Mouse (Mus musculus) forebrain, postnatal 0 days (tissue): ENCODE measurements at regions not wholly inside any gene's neighbourhood (a gene's known extent, or its start where the extent isn't known, plus 50 kb on each side); places are given as distances from the start of the nearest gene placed in this dataset.

Experiments
- ATAC-seq: fragments of 200-750 bp; cut with Nextera tagmentation; 2 replicates; pipeline ENCODE4 v1.8.0; 2017; ENCODE audit warnings: mild to moderate bottlenecking, moderate library complexity
- DNase-seq: peaks from one replicate; pipeline ENCODE4 v3.0.0-alpha.2; 2015
- H3K27ac ChIP-seq: fragments of 300-500 bp; sonication (generic); 2 replicates; pipeline ENCODE4 v1.5.1; 2014; ENCODE audit warnings: low read depth, mild to moderate bottlenecking, antibody characterized with exemption, low read length, moderate library complexity, mixed read lengths
- H3K27me3 ChIP-seq: fragments of 300-500 bp; sonication (generic); 2 replicates; pipeline ENCODE4 v1.6.1; 2014; ENCODE audit warnings: mild to moderate bottlenecking, low read length, mixed read lengths; ENCODE audit not compliant: insufficient read depth
- H3K36me3 ChIP-seq: fragments of 300-500 bp; sonication (generic); 2 replicates; pipeline ENCODE4 v1.6.1; 2014; ENCODE audit warnings: mild to moderate bottlenecking, moderate library complexity; ENCODE audit not compliant: insufficient read depth
- H3K4me1 ChIP-seq: fragments of 300-500 bp; sonication (generic); 2 replicates; pipeline ENCODE4 v1.6.1; 2014; ENCODE audit warnings: antibody characterized with exemption; ENCODE audit not compliant: insufficient read depth
- H3K4me2 ChIP-seq: fragments of 300-500 bp; sonication (generic); 2 replicates; pipeline ENCODE4 v1.6.1; 2014; ENCODE audit warnings: low read depth, mild to moderate bottlenecking, moderate library complexity
- H3K4me3 ChIP-seq: fragments of 300-500 bp; sonication (generic); 2 replicates; pipeline ENCODE4 v1.5.1; 2014; ENCODE audit warnings: low read depth, low read length, mixed read lengths
- H3K9ac ChIP-seq: fragments of 300-500 bp; sonication (generic); 2 replicates; pipeline ENCODE4 v1.6.1; 2014; ENCODE audit warnings: mild to moderate bottlenecking
- H3K9me3 ChIP-seq: fragments of 300-500 bp; sonication (generic); 2 replicates; pipeline ENCODE4 v1.6.1; 2016; ENCODE audit warnings: low read length
- CTCF ChIP-seq: sonication (generic); IDR thresholded peaks from 2 replicates; pipeline ENCODE4 v1.5.1; 2016; ENCODE audit warnings: antibody characterized with exemption, control low read depth, low read depth
- WGBS: fragments of 180-500 bp; shearing (Covaris S2); extraction: QIAGEN DNeasy Blood & Tissue Kit; methylation state at CpG from one replicate; pipeline ENCODE4 v1.1.7; 2014; 5-methylcytosine and 5-hydroxymethylcytosine counted together

GRCm38 (mm10) chr11:63761561-63761960 lies 160.5 kb downstream of the Hs3st3b1 start:
- Histone ChIP-seq H3K9me3 (no peaks in the 10 kb centered on the region), H3K4me2 (no peak overlapping the region), H3K9ac (no peak overlapping the region), H3K27me3 (no peaks in the 10 kb centered on the region), H3K27ac (no peak overlapping the region), H3K36me3 (no peaks in the 10 kb centered on the region), H3K4me1 (no peaks in the 10 kb centered on the region), H3K4me3 (no peak overlapping the region)
- TF ChIP-seq CTCF, result no peak
- ATAC-seq, result no peak
- 82% methylated on average over 6 of the region's 6 CpGs for WGBS
- DNase-seq, result no peak

DNA sequence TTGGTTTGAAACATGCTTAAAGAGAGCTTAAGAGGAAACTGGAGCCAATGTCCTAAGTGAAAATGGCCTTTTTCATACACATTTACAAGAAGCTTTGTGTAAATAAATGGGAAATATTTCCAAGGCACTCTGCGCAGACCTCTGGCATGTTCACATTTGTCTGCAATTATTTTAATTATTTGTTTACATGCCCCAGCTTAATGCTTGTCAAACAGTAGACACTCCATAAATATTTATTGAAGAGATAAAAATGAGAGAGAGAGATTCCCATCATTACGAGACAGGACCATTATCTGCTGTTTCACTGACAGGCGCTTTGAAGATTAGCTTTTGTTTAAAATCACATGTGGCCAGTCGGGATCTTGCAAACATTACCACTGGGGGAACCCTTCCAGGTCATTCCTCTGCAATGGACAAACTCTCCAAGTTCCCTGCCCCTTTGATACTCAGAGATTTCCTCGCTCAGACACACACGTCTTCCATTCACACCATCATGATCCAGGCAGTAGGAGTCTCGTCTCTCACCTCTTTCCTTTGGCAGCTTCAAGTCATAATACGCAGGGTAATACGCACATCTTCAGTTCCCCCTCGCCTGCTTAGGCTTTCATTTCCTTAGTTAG lies 154.3 kb downstream of the Hs3st3b1 start:
- no peak overlapping the region for H3K9ac ChIP-seq
- WGBS, result 57% methylated on average over 10 of the region's 10 CpGs
- H3K9me3 ChIP-seq, result no peaks in the 10 kb centered on the region
- no peaks in the 10 kb centered on the region for H3K4me1 ChIP-seq
- TF ChIP-seq CTCF, result no peak
- ATAC-seq, result no peak
- DNase-seq, result no peak
- no peak overlapping the region for H3K27ac ChIP-seq
- no peak overlapping the region for H3K4me2 ChIP-seq
- H3K36me3 ChIP-seq, result no peaks in the 10 kb centered on the region
- no peaks in the 10 kb centered on the region for H3K27me3 ChIP-seq
- H3K4me3 ChIP-seq, result no peak overlapping the region

GRCm38 (mm10) chr11:63769738-63770137 lies 152.4 kb downstream of the Hs3st3b1 start:
- 100% methylated on average over 2 of the region's 2 CpGs for WGBS
- H3K4me3 ChIP-seq, result no peak overlapping the region
- 0 out of 2 replicates have a peak, but pooled peaks have one; percentile 4 for TF ChIP-seq CTCF

DNA sequence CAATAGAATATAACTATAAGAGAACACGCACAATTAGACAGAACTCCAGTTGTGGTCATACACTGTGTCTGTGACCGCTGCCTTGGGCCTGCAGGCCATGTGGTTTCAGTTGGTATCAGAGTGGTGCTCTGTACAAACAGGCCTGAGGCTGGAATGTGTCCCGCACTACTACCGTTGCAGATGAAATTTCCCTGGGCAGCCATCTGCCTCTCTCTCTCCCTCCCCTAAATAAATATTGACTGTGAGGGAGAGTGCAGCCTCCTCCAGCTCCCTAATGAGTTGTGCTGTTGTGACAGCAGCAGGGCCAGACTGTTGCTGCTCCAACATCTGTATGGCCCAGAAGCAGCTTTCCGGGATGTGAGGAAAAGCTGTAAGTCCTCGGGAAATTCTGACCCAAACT lies 146.7 kb downstream of the Hs3st3b1 start:
- Histone ChIP-seq H3K27me3 (no peaks in the 10 kb centered on the region), H3K4me3 (no peak overlapping the region), H3K36me3 (no peaks in the 10 kb centered on the region), H3K4me1 (no peaks in the 10 kb centered on the region; the same call in 1 of the 2 replicates), H3K9me3 (no peaks in the 10 kb centered on the region), H3K9ac (no peak overlapping the region), H3K27ac (no peak overlapping the region), H3K4me2 (no peak overlapping the region)
- DNase-seq, result no peak
- ATAC-seq, result no peak
- TF ChIP-seq CTCF, result no peak
- 74% methylated on average over 6 of the region's 6 CpGs for WGBS

More at GRCm38 (mm10) chr11:63769738-63770137, 152.4 kb downstream of the Hs3st3b1 start:
- Histone ChIP-seq H3K4me1 (no peaks in the 10 kb centered on the region), H3K36me3 (no peaks in the 10 kb centered on the region), H3K27ac (no peak overlapping the region), H3K4me2 (no peak overlapping the region), H3K27me3 (no peaks in the 10 kb centered on the region), H3K9me3 (no peaks in the 10 kb centered on the region), H3K9ac (no peak overlapping the region)
- no peak for DNase-seq
- ATAC-seq, result no peak

GRCm38 (mm10) chr11:63779371-63779770 lies 142.7 kb downstream of the Hs3st3b1 start:
- Histone ChIP-seq H3K27ac (no peak overlapping the region), H3K4me1 (no peaks in the 10 kb centered on the region; the same call in 1 of the 2 replicates), H3K9me3 (no peaks in the 10 kb centered on the region), H3K4me3 (no peak overlapping the region), H3K36me3 (no peaks in the 10 kb centered on the region), H3K27me3 (no peaks in the 10 kb centered on the region; the same call in 1 of the 2 replicates), H3K9ac (no peak overlapping the region), H3K4me2 (no peak overlapping the region)
- DNase-seq (no peak), ATAC-seq (no peak)
- no peak for TF ChIP-seq CTCF
- 82% methylated on average over 6 of the region's 6 CpGs for WGBS

DNA sequence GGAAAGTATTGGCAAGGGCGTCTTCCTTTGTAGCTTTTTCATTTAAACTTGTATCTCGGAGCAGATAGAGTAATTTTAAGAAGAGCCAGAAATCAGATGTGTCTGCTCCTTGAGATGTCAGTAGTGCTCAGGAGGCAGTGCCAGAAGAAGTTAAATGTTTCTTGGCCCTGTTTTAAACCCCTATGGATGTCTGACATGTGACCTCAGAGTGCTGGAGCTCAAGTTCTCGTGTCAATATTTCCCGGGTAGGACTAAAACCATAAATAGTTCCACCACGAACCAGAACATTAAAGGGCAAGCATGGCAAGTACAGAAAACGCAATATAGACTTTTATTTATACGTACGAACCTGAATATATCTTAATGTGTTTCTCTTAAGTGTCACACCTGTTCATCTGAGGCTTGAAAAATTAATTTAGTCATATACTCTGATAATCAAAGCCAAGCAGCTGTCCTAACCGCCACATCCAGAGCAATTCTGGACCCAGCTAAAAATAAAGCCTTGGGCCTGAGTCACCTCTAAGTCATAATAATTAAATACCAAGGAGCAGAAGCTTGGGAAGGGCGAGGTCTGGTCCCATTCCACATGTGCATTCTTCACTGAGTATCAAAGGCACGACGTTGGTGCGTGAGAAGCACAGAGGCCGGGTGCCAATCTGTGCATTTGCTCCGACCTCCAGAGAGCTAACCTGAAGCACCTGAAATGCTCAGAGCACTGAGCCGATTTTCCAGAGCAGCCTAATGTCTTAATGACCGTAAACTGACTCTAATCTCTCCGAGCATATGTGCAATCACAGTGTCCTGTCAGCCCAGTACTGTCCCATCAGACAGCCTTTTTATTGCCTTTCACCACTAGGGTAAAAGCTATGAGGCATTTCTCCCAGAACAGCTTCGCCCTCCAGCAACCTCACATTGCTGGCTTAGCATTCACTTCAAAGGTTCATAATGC lies 139.8 kb downstream of the Hs3st3b1 start:
- H3K4me1 ChIP-seq, result no peaks in the 10 kb centered on the region; the same call in 1 of the 2 replicates
- no peak overlapping the region for H3K4me2 ChIP-seq
- no peak overlapping the region for H3K27ac ChIP-seq
- no peaks in the 10 kb centered on the region; the same call in 1 of the 2 replicates for H3K27me3 ChIP-seq
- H3K4me3 ChIP-seq, result no peak overlapping the region
- H3K9me3 ChIP-seq, result no peaks in the 10 kb centered on the region
- 89% methylated on average over 19 of the region's 19 CpGs for WGBS
- H3K9ac ChIP-seq, result no peak overlapping the region
- no peaks in the 10 kb centered on the region for H3K36me3 ChIP-seq
- no peak for TF ChIP-seq CTCF
- ATAC-seq, result no peak
- DNase-seq, result no peak
